Mouse (Mus musculus) forebrain, embryonic 10.5 days (tissue): ENCODE measurements at regions not wholly inside any gene's neighbourhood (a gene's known extent, or its start where the extent isn't known, plus 50 kb on each side); places are given as distances from the start of the nearest gene placed in this dataset.

ENCODE experiments used
- DNase-seq: peaks from one replicate; pipeline ENCODE4 v3.0.0-alpha.2; 2017; ENCODE audit warnings: low spot score; ENCODE audit errors: extremely low spot score
- H3K27ac ChIP-seq: fragments of 300-500 bp; sonication (generic); 2 replicates; pipeline ENCODE4 v1.5.1; 2016; ENCODE audit warnings: mild to moderate bottlenecking
- H3K27me3 ChIP-seq: fragments of 300-500 bp; sonication (generic); 2 replicates; pipeline ENCODE4 v1.6.1; 2016; ENCODE audit warnings: mild to moderate bottlenecking; ENCODE audit not compliant: poor library complexity, severe bottlenecking
- H3K36me3 ChIP-seq: fragments of 300-500 bp; sonication (generic); replicated peaks from 2 replicates; pipeline ENCODE4 v1.6.1; 2016; ENCODE audit warnings: mild to moderate bottlenecking, moderate library complexity
- H3K4me1 ChIP-seq: fragments of 300-500 bp; sonication (generic); 2 replicates; pipeline ENCODE4 v1.6.1; 2016
- H3K4me3 ChIP-seq: fragments of 300-500 bp; sonication (generic); 2 replicates; pipeline ENCODE4 v1.5.1; 2016; ENCODE audit warnings: mild to moderate bottlenecking, moderate library complexity
- H3K9me3 ChIP-seq: fragments of 300-500 bp; sonication (generic); 2 replicates; pipeline ENCODE4 v1.6.1; 2016; ENCODE audit warnings: mild to moderate bottlenecking, moderate library complexity
- WGBS: fragments of 180-500 bp; shearing (Covaris S2); methylation state at CpG from one replicate; pipeline ENCODE4 v1.1.7; 2016; 5-methylcytosine and 5-hydroxymethylcytosine counted together

GRCm38 (mm10) chr14:24081911-24082558, 67.7 kb upstream of the Kcnma1 start:
- Histone ChIP-seq H3K4me1 (peaks cover 12% of the 10 kb centered on the region), H3K27ac (no peak overlapping the region)

GRCm38 (mm10) chr14:24068693-24069092, 54.4 kb upstream of the Kcnma1 start:
- H3K27ac ChIP-seq: no peak overlapping the region
- peaks cover 1% of the 10 kb centered on the region; the same call in 1 of the 2 replicates for H3K9me3 ChIP-seq
- H3K4me3 ChIP-seq: no peak overlapping the region
- 72% methylated on average over 4 of the region's 4 CpGs for WGBS
- H3K27me3 ChIP-seq: no peaks in the 10 kb centered on the region
- no peaks in the 10 kb centered on the region for H3K36me3 ChIP-seq
- no peak for DNase-seq
- H3K4me1 ChIP-seq: no peaks in the 10 kb centered on the region

More at GRCm38 (mm10) chr14:24081911-24082558, 67.7 kb upstream of the Kcnma1 start:
- no peaks in the 10 kb centered on the region for H3K9me3 ChIP-seq
- H3K27me3 ChIP-seq: no peaks in the 10 kb centered on the region
- H3K36me3 ChIP-seq: no peaks in the 10 kb centered on the region
- DNase-seq: peak; percentile 67
- 24% methylated on average over 11 of the region's 11 CpGs for WGBS
- peak overlapping the region; percentile 39 for H3K4me3 ChIP-seq

- Histone ChIP-seq H3K4me3 (no peak overlapping the region), H3K9me3 (no peaks in the 10 kb centered on the region), H3K27ac (no peak overlapping the region), H3K4me1 (no peaks in the 10 kb centered on the region), H3K36me3 (no peaks in the 10 kb centered on the region), H3K27me3 (no peaks in the 10 kb centered on the region)
- DNase-seq: peak; percentile 71
- WGBS: 49% methylated on average over 6 of the region's 6 CpGs
These were observed 53.4 kb upstream of the Kcnma1 start for GRCm38 (mm10) chr14:24067657-24068056.

- 83% methylated on average over 4 of the region's 4 CpGs for WGBS
- no peak overlapping the region for H3K4me3 ChIP-seq
- no peak overlapping the region for H3K27ac ChIP-seq
- H3K4me1 ChIP-seq: no peaks in the 10 kb centered on the region
- H3K27me3 ChIP-seq: no peaks in the 10 kb centered on the region
- H3K9me3 ChIP-seq: no peaks in the 10 kb centered on the region
- no peaks in the 10 kb centered on the region for H3K36me3 ChIP-seq
- no peak for DNase-seq
These were observed 51.0 kb upstream of the Kcnma1 start for GRCm38 (mm10) chr14:24065231-24065767.
